Mouse (Mus musculus) heart, adult 18-20 months (tissue): Measurements from ENCODE around the gene Gpam. TPM values are rescaled to one million over a fixed set of nuclear protein-coding genes. Genes with fewer than 3 reads are reported as not detected.
A peak's percentile ranks its signal among the peaks of the same experiment; 100 is the strongest.

Experiments
- DNase-seq, 2 experiments: peaks; one replicate each; pipeline ENCODE4 v3.0.0; 2021 to 2022; ENCODE audit warnings: mixed read lengths in 1 of 2
- total RNA-seq, 2 experiments: library from RNA; stranded (reverse); gene quantifications; 2 replicates each; pipeline ENCODE4 v1.2.3; 2021

Gpam gene
- total RNA-seq, 2 experiments from 2014 or later = 147 to 182 TPM

GRCm38 (mm10) chr19:55139301-55139700 lies 12.3 kb upstream of the Gpam start:
- peak in 1 of 2 experiments; percentile 9 for DNase-seq

DNA sequence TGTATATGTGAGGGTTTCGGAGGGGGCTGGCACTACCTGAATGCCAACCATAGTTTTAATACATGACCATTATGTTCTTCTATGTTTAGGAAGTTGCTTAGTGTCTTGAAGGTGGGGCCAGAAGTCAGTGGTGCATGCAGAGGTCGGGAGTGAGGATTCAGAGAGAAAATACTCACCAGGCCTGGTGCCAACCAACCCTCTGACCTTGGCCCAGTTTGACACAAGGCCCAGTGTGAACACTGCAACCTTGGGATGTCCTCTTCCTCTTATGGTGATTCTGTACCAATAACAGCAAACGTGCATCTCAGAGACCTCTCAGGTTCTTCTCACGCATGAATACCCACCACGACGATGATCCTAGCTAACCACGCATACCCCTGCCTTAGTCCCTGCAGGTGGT lies 11.5 kb upstream of the Gpam start:
- DNase-seq = peak in 1 of 2 experiments; percentile 14

DNA sequence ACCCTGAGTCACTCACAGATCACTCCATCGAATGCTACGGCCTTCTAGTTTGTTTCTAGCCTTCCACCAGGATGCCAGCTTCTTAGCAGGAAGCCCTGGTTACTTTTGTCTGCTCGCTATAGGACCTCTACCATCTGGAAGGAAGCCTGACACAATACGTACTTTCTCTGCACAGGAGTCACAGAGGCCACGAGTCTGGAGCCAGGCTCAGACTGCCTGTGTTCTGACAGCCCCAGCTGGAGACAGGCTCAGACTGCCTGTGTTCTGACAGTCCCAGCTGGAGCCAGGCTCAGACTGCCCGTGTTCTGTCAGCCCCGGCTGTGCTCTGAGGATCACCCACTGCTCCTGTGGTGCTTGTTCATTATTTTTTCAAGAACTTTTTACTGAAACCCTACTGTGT lies 10.8 kb upstream of the Gpam start:
- peak in 1 of 2 experiments; percentile 28 for DNase-seq

DNA sequence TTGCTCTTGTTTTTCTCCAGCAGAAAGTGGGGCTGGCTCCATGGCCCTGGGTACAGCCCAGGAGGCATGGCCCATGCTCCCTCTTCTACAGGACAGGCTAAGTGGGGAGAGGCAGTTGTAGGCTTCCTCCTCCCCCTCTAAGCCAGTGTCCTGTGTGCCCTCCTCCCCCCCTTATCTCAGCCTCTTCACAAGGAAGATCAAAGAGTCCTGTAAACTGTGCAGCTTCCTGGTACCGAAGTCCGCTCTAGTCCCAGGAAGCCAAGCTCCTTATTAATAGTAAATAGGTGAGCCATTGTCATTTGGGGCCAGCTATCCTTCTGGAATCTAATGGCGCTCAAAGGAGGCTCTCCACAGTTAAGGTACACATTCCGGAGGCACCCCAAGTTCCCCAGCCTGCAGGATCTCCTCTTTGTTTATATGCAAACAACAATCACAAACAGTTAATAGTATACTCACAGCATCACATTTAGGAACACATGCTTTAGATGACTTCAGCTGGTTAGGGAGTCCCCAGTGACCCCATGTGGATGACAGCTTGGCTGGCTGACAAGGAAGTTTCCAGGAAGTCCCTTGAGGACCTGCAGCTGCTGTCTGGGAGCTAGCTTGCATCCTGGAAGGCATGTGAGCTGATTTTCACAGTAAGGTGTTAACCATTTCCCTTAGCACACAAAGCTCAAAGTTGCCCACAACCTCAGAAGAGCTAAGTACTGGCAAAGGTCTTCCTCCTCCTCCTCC lies 9.8 kb upstream of the Gpam start:
- peak; percentile 74 to 76 for DNase-seq

DNA sequence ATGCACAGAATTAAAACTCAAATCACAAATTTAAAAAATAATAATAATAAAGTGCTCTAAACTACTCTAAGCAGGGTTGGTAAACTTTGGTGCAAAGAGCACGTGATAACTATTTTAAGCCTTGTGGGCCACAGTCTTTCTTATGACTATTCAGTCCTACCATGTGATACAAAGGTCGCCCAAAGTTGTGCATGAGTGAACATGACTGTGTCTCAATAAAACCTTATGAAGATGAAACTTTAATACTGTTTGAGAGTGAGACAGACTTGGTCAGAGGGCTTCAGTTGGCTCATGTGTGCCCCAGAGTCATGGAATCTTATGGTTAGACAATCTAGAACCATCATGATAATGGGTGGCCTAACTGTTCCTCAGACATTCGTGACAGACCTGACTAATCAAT lies 8.9 kb upstream of the Gpam start:
- DNase-seq = no peak

GRCm38 (mm10) chr19:55134521-55134920 lies 7.5 kb upstream of the Gpam start:
- DNase-seq = peak in 1 of 2 experiments; percentile 35

- DNase-seq = no peak
Observed at GRCm38 (mm10) chr19:55132476-55132875, 5.4 kb upstream of the Gpam start.

- no peak for DNase-seq
Observed at GRCm38 (mm10) chr19:55131747-55132146, 4.7 kb upstream of the Gpam start.

GRCm38 (mm10) chr19:55128469-55128868 lies 1.4 kb upstream of the Gpam start:
- DNase-seq = no peak

DNA sequence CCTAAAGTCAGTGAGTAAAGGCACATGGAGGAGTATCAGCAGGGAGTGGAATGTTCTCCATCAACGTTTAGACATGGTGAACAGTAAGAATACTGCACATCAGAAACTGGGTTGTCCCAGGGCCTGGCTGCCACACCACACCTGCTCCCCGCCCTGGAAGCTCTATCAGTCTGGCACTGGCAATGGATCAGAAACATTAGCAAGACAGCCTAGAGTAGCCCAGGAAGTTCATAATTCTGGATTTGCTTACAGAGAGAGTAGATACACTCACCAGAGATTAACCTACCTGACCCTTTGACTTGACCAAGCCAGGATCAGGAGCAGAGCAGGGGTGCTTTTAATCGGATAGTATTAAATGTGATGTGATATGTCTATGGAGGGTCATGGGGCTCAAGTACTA lies 1.6 kb downstream of the Gpam start:
- no peak for DNase-seq

DNA sequence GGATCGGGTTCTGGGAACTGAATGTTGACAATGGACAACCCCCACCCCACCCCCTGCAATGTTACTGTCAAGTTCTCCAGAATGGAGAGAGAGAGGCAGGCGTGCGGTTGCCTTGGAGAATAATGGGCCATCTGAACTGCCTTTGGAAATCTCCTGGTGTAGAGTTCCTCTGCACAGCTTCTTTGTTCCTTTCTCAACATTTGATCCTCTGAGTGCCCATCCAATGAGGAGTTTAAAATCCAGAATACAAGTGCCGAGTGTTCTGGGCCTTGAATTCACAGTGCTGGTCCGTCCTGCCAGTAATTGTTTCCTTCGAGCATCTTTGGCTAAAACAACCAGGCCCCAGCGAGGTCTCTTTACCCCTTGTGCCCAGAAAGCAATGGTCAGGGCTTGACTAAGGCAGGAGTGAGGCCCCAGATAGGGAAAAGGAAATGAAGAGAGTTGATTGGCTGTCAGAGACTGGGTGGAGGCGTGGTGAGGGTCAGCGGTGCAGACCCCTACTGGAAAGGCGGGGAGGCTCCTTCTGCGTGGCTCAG lies 4.0 kb downstream of the Gpam start:
- no peak for DNase-seq

DNA sequence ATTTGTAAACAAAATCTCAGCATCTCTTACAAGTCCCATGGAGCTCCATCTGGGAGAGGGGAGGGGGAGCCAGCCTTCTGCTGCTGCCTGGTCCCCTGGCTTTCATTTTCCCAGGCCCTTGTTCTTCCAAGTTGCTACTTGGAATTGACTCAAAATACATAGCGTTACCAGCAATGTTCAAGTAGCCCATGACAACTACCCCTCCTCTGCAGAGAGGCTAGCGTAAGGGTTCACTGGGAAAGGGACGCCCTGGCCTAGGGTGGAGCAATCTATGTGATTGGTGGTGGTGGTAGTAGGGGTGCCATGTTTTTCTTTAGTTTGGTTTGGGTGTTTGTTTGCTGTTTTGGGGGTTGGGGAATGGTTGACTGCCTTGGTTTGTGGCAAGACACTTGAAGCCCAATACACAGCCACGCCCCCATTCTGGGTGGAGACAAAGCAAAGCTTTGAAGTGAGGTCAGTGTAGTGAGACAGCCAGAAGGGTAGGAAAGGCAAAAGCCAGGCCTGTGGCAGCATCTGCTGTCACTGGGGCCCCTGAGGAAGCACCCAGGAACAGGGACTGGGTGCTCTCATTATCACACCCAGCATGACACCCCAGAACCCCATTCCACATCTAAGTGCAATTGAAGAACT lies 4.6 kb downstream of the Gpam start:
- DNase-seq = peak in 1 of 2 experiments; percentile 11

DNA sequence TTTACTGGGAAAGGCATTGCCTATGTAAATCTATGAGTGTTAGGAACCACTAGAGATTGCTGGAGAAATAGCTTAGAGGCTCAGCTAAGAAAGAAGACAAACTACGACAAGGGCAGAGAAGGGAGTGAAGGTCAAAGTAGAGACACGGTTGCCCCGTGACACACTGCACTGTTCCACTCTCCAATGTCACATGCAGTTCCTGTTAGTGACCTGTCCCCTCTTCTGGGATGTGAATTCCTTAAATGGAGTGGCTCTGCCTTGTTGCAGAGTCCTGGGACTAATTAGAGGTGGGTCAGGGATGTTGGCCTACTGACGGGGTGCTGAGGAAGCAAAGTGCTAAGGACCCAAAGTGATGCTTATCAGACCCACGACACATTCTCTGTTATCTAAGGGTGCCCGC lies 5.2 kb downstream of the Gpam start:
- peak in 1 of 2 experiments; percentile 9 for DNase-seq

DNA sequence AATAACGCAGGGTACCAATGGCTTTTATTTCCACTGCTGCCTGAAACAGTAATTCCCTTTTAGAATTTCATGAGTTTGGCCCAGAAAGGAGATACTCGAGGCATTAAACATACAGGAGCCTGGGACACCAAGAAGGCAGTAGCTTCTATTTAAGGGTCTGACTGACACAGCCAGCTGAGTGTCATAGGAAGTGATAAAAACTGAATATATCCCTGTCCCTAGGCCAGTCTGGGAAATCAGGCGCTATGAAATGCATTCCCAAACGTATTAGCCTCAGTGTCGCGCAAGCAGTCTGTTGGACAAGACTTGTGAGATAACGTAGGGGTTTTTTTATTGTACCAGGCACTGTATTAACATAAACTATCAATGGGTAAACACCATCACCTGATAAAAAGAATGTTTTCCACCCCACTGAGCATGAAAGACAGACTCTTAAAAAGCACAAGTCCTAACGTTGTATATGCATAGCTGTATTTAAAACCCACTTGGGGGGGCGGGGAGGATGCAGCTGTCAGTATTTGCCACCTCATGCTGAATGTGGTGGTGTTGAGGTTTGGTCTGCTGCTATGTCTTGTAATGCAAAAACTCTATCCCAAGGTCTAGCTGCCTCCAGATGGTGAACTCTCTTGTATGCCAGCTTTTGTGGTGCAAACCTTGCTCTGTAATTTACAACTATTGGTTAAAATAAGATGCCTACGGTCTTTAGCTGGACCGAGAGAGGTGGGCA lies 6.4 kb downstream of the Gpam start:
- no peak for DNase-seq

- DNase-seq = peak in 1 of 2 experiments; percentile 18
Observed at GRCm38 (mm10) chr19:55119541-55119940, 7.5 kb downstream of the Gpam start.

GRCm38 (mm10) chr19:55117991-55118390 lies 9.0 kb downstream of the Gpam start:
- DNase-seq = no peak

DNA sequence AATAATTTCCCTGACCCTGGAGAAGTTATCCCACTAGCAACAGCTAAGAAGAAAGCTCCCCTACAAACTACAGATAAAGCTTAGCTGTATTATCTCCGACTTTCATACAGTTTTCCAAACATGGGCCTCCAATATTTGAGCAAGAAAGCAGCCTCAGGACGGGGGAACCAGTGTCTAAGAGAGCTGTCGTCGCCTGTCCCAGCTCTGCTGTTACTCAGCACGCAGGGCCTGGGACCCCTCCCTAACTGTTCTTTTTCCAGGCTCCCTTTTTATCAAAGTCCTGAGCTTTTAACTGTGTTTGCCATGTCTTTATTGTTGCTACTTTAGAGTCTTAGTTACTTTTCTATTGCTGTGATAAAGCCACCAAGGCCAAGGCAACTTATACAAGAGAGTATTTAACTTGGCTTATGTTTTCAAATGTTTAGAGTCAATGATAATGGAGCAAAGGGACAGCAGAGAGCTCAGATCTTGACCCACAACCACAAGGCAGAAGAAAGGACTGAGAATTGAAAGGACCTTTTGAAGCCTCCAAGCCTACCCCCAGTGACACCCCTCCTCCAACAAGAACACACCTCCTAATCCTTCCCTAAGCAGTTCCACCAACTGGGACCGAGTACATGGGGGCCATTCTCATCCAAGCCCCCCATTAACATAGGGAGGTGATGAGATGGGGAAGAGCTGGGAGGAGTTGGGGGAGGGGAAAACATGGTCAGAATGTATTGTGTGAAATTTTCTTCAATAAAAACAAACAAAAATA lies 9.8 kb downstream of the Gpam start:
- DNase-seq = no peak

- DNase-seq = peak in 1 of 2 experiments; percentile 24
Observed at GRCm38 (mm10) chr19:55115532-55115931, 11.5 kb downstream of the Gpam start.

DNA sequence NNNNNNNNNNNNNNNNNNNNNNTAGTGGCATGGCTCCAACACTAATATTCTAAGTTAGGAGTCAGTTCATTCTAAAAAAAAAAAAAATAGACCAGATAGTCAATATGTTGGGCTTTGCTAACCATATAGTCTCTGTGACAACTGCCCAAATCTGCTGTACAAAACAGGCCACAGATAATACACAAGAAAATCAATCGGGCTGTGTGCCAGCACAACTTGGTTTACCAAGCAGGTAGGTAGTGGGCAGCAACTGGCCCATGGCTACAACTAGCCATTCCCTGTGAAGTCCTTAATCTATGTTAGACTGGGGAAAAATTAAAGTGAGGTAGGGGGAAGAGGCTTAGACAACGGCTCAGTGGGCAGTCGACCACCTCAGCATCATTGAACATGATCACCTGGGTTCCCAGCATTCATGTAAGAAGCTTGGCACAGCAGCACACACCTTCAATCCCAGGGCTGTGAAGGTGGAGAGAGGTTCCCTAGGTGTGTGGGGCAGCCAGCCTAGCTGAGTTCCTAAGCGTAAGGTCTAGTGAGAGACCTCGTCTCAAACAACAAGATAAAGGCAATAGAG lies 12.1 kb downstream of the Gpam start:
- no peak for DNase-seq

DNA sequence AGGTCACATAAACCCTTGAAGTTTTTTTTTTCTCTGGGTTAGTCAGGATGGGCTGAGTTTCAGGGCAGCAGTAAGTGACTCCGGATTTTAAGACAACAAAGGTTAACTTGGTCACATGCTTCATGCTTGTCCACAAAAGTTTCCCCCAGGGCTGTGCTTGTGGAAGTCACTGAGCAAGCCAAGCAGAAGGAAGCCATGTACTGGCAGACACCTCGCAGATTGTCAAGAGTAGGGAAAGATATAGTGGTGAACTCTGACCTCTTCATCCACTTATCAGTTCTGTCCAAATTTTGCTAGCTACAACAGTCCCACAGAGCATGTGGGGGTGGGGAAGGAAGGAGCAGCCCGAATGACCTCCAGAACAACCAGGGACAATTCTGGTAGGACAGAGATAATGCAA lies 19.1 kb downstream of the Gpam start:
- DNase-seq = no peak

DNA sequence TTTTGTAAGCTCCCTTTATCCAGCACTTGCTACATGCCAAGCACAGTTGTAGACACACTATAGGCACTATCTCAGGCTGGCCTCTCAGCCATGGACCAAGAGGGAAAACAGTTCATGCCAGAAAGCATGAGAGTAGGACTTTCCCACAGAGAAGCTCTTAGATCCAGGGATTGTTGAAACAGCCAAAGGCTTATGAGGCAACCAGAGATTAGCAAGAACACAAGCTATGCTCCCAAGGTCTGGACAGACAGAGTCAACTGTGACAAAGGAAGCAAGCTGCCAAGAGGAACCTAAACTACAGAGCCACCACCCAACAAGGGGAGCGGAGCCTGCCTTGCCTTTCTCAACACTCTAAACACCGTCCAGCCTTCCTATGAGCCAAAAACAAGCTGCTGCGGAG lies 21.1 kb downstream of the Gpam start:
- DNase-seq = peak in 1 of 2 experiments; percentile 71
